ENCODE assay signal across 8 mouse cellular contexts in the genomic region with DNA sequence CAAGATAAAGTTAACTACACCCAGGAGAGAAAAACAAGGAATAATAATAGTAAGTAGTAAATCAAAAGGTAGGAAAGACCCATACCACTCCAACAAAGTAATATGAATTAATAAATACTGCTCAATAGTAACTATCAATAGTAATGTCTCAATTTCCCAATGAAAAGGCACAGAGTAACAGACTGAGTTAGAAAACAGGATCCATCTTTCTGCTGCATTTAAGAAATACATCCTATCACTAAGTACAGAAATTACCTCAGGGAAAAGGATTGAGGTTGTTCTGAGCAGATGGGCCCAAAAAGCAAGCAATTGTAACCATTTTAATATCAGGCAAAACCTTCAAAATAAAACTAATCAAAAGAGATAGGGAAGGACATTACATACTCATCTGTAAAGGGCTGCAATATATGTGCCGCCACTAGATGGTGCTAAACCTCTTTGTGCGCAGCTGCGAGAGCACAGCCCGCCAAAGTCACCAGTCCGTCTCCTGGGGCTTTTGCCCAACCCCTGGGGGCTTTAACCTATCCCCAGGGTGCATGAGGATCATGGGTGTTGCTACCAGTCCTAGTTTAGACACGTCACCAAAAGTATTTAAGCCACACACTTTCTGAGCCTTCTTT.
DNase-seq lines count a peak whose midpoint lies in the region; ATAC-seq and TF ChIP-seq lines count a peak whose summit lies in the region.
"Not testable (repeated sequence)": the region's sequence is repeated elsewhere in the genome, so short reads cannot be mapped to it uniquely, and the experiment has no call there.

No protein-coding gene starts in this region.

- ATAC-seq in G1E (ENCODE audit: extremely low read depth, insufficient number of reproducible peaks, low FRiP score, poor library complexity, severe bottlenecking); liver, embryonic 14.5 days (ENCODE audit: insufficient read depth): not testable (repeated sequence)
- 0 out of 2 replicates have a peak, but pooled peaks have one; percentile 42 for ATAC-seq in hindbrain, embryonic 16.5 days
- 0 out of 2 replicates have a peak, but pooled peaks have one; percentile 65 for ATAC-seq in stomach, embryonic 14.5 days (ENCODE audit: insufficient number of reproducible peaks, insufficient read depth, low FRiP score, low read depth)

- not testable (repeated sequence) for H3K9me3 ChIP-seq in G1E (replicated peaks); hindbrain, embryonic 16.5 days (ENCODE audit: control insufficient read depth, low read length); liver, embryonic 14.5 days (ENCODE audit: control insufficient read depth, low read length); stomach, embryonic 14.5 days (ENCODE audit: control insufficient read depth, low read depth, low read length)

- not testable (repeated sequence) for H3K27ac ChIP-seq in gastrocnemius, adult 2 months; hindbrain, embryonic 16.5 days (ENCODE audit: low read depth, low read length); layer of hippocampus, adult 2 months; liver, embryonic 14.5 days; stomach, embryonic 14.5 days (ENCODE audit: low read length)

- 0 out of 2 replicates have a peak, but pooled peaks have one; percentile 16 for TF ChIP-seq CTCF in G1E (IDR thresholded peaks at IDR 0.05; ENCODE audit: low read depth, low read length)
- TF ChIP-seq CTCF in gastrocnemius, adult 2 months (IDR thresholded peaks at IDR 0.05) = peak; percentile 66
- peak; percentile 79 for TF ChIP-seq CTCF in layer of hippocampus, adult 2 months (conservative IDR thresholded peaks at IDR 0.05)
- peak; percentile 57 for TF ChIP-seq CTCF in liver, embryonic 14.5 days (IDR thresholded peaks at IDR 0.05; ENCODE audit: low read depth)

- H3K4me2 ChIP-seq in hindbrain, embryonic 16.5 days (ENCODE audit: low read length) = peak overlapping the region; percentile 19; the same call in 1 of the 2 replicates
- H3K4me2 ChIP-seq in liver, embryonic 14.5 days (ENCODE audit: low read depth); stomach, embryonic 14.5 days (replicated peaks; ENCODE audit: low read depth, low read length): not testable (repeated sequence)

- H3K36me3 ChIP-seq in G1E (replicated peaks); hindbrain, embryonic 16.5 days (ENCODE audit: control insufficient read depth, insufficient read depth, low read length); liver, embryonic 14.5 days (replicated peaks; ENCODE audit: control insufficient read depth, insufficient read depth, low read depth); stomach, embryonic 14.5 days (ENCODE audit: control insufficient read depth, insufficient read depth, low read length): not testable (repeated sequence)

- H3K9ac ChIP-seq in hindbrain, embryonic 16.5 days (ENCODE audit: low read depth, low read length); liver, embryonic 14.5 days (replicated peaks); stomach, embryonic 14.5 days (replicated peaks; ENCODE audit: low read depth, low read length): not testable (repeated sequence)

- H3K27me3 ChIP-seq in G1E (ENCODE audit: insufficient read depth, low read length); hindbrain, embryonic 16.5 days (replicated peaks; ENCODE audit: control insufficient read depth, insufficient read depth, low read length); liver, embryonic 14.5 days (ENCODE audit: control insufficient read depth, insufficient read depth, low read length); stomach, embryonic 14.5 days (ENCODE audit: control insufficient read depth, insufficient read depth, low read length): not testable (repeated sequence)

- not testable (repeated sequence) for H3K4me1 ChIP-seq in G1E (ENCODE audit: insufficient read depth, low read depth, low read length); hindbrain, embryonic 16.5 days (ENCODE audit: control insufficient read depth, insufficient read depth, low read depth, low read length); liver, embryonic 14.5 days (replicated peaks; ENCODE audit: control insufficient read depth in 2 of 2, insufficient read depth in 2 of 2, low read length in 1 of 2); stomach, embryonic 14.5 days (ENCODE audit: control insufficient read depth, insufficient read depth, low read length)

- not testable (repeated sequence) for TF ChIP-seq EP300 in liver, embryonic 14.5 days (IDR thresholded peaks at IDR 0.05; ENCODE audit: low read depth)

- 0% methylated on average over 6 of the region's 6 CpGs for WGBS in hindbrain, embryonic 16.5 days
- 2% methylated on average over 6 of the region's 6 CpGs for WGBS in liver, embryonic 14.5 days (ENCODE audit: insufficient replicate concordance)
- WGBS in stomach, embryonic 14.5 days = 2% methylated on average over 6 of the region's 6 CpGs

- not testable (repeated sequence) for H3K4me3 ChIP-seq in G1E (ENCODE audit: low read depth, low read length); gastrocnemius, adult 2 months; hindbrain, embryonic 16.5 days (ENCODE audit: low read length); layer of hippocampus, adult 2 months; liver, embryonic 14.5 days (ENCODE audit: insufficient read depth in 1 of 2, low read depth in 2 of 2, low read length in 2 of 2); stomach, embryonic 14.5 days (ENCODE audit: low read depth, low read length)

- DNase-seq in G1E (ENCODE audit: low spot score); liver, embryonic 14.5 days (ENCODE audit: low read depth in 3 of 3, low spot score in 3 of 3): not testable (repeated sequence)
- DNase-seq in cerebellum, postnatal 10 days = peak; percentile 69 to 75
- peak; percentile 40 for DNase-seq in gastrocnemius, adult 2 months
- DNase-seq in layer of hippocampus, adult 2 months (ENCODE audit: low spot score in 2 of 2) = peak; percentile 14 to 50
- peak; percentile 15 to 48 for DNase-seq in natural killer cell, adult 2 months (ENCODE audit: low spot score in 2 of 2)

- intact Hi-C loops in gastrocnemius, adult 2 months (cut with DNase I) = not testable (repeated sequence)

Comparison
In these comparisons a context has a peak if more than half of its experiments do, and no peak if none do; other contexts are left out.
1. CTCF ChIP-seq: peak in every context shown above with its lines; median percentile 79 in layer of hippocampus, adult 2 months; 66 in gastrocnemius, adult 2 months; 57 in liver, embryonic 14.5 days; 16 in G1E.